Mouse (Mus musculus) gastrocnemius, postnatal 25 days (tissue): ENCODE data around the gene Lrig3. TPM values are rescaled to one million over a fixed set of nuclear protein-coding genes. Genes with fewer than 3 reads are reported as not detected.

ENCODE experiments used
- DNase-seq: peaks from one replicate; pipeline ENCODE4 v3.0.0; 2022
- microRNA-seq, 2 experiments: library from miRNA; unstranded; fragments of <30 nt; microRNA quantifications; one replicate each; pipeline ENCODE4 v1.2.0; 2021; ENCODE audit warnings: borderline replicate concordance in 2 of 2
- total RNA-seq, 2 experiments: library from RNA; stranded (reverse); gene quantifications; 1 replicate in 1 of 2; 2 replicates in 1 of 2; pipeline ENCODE4 v1.2.3; 2021

Lrig3 gene
- total RNA-seq, 2 experiments from 2014 or later = 3.5 to 5.5 TPM

DNA sequence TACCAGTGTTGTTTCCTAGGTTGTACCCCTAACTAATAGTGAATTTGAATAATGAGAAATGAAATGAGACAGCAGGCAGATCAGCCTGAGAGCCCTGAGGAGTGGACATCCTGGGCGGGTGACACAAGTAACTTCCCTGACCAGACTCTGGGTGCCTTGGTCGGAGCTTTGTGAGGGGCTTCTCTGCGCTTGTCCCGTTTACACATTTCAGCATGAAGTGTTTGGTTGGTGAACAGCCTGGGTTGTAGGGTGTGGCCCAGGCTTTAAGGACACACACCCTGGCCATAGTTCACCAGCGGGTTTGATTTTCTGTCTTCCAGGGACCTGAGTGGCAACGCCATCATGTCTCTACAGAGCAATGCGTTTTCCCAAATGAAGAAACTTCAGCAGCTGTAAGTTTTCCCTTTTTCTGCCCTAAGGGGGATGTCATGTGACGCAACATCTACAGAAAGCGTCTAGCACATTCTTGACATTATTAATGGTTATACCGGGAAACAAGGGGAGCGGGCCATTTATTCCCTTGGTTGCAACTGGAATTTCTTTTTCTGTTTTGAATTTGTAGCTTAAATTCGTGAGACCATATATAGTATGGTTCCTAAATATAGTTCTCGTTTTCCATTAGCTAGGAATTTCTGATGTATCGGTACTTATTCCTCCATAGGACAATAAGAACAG is 36.2 kb downstream of the Lrig3 start:
- DNase-seq = no peak

DNA sequence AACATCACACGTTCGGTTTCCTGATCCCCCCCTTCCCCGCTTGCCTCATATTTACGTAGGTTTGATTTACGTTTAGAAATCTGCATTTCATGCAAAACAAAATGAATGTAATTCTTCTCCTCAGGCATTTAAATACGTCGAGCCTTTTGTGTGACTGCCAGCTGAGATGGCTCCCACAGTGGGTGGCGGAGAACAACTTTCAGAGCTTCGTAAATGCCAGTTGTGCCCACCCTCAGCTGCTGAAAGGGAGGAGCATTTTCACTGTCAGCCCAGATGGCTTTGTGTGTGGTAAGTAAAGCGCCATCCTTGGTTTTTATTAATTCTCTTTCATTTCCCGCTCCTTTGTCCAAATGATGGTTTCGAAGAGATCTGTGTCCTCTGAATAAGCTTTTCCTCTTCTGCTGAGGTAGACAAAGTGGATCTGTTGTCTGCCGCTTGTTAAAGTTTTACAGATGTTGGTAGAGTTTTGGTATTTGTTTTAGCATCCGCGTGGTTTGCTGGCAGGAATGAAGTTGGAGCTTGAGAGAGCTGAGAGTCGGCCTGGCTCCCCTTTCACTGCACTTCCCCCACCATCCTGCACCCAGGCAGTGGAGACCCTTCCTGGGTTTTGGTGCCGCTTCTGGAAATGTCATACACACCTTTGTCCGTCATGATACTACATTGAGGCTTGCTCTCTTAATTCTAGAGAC is 37.0 kb downstream of the Lrig3 start:
- no peak for DNase-seq

DNA sequence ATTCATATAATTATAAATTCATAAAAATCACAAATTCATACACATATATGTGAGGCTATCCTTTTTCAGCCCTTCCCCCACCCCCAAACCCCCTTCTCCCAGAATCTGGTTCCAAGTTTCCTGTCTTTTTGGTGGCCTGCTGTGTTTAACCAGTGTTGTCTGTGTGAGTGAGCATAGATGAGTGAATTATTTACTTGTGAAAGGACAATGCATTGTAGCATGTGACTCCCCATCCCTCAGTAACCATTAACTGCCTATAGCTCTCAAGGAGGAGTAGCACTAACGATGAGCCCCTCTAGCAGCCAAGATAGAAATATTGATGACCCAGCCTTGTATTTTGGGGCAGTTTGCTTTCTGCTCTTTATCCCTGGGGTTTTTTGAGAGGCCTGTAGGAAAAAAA is 37.9 kb downstream of the Lrig3 start:
- DNase-seq = no peak

DNA sequence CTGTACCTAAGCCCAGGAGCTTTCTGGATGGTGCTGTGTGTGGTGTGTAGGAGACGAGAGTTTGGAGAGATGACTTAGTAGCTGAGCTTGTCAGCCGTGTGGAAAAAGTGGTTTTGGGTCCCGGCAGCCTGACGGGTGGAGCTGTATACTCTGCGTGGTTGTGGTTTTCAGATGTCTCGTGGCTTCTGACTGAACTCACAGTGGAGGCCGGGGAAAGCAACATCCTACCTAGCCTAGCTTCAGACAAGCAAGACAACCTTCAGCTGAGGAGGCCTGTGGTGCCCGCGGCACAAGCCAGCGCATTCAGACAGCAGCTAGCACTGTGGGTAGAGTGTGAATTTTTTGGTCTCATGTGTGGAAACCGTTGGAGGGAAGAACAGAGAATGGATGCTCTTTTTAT is 47.7 kb downstream of the Lrig3 start:
- no peak for DNase-seq

DNA sequence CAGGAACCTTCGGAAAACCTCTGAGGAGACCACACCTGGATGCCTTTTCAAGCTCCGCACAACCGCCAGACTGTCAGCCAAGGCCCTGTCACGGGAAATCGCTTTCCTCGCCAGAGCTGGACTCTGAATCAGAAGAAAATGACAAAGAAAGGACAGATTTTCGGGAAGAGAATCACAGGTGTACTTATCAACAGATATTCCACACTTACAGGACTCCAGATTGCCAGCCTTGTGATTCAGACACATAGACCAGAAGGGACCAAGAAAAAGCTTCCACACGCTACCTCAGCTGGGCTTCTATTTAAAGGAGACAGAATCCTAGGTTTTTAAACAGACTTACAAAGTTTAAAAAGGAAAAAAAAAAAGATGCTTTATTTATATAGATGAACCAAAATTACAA is 48.7 kb downstream of the Lrig3 start:
- DNase-seq = no peak

DNA sequence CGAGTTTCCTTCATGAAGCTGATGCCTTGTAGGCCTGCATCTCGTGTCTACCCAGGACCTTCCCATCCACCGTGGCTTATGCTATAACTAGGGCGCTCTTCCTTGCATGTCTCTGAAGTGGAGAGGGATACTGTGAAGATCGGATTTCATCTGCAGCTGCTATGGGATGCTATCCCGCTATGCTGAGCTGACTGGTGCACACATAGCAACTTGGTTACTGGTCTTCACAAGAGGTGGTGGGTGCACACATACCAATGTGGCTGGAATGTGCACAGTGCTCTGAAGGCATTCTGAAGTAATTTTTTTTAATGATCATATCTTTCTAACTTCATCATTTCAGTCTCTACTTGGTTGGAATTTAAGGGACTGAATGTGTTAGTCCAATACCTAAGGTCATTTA is 49.7 kb downstream of the Lrig3 start:
- no peak for DNase-seq

DNA sequence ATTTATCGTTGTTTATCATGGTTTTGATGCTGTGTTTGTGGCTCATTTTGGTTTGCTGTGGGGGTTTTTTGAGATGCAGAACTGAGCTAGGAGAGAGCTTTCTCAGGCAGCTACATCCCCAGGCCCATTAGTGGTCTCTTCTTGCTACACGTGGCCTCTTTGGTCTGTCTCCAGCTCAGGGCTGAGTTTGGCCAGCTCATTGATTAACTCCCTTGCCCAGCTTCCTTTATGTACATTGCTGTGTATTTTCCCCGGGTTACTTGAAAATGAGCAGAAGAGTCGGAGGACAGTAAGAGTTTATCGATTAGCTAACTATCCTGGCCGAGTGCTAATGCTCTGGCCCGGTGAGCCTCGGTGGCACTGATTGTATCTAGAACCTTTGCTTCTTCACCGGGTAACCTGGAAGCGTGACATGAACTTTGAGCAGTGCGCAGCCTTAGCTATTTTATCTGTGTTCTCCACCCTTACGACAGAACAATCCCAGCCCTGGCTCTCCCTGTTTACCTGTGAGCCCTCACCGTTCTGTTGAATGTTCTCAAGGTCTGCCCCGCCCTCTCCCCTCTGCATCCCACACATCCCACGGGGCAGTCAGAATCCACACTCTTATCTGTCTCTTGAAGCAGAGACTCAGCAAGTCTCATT is 53.5 kb downstream of the Lrig3 start:
- DNase-seq = no peak

DNA sequence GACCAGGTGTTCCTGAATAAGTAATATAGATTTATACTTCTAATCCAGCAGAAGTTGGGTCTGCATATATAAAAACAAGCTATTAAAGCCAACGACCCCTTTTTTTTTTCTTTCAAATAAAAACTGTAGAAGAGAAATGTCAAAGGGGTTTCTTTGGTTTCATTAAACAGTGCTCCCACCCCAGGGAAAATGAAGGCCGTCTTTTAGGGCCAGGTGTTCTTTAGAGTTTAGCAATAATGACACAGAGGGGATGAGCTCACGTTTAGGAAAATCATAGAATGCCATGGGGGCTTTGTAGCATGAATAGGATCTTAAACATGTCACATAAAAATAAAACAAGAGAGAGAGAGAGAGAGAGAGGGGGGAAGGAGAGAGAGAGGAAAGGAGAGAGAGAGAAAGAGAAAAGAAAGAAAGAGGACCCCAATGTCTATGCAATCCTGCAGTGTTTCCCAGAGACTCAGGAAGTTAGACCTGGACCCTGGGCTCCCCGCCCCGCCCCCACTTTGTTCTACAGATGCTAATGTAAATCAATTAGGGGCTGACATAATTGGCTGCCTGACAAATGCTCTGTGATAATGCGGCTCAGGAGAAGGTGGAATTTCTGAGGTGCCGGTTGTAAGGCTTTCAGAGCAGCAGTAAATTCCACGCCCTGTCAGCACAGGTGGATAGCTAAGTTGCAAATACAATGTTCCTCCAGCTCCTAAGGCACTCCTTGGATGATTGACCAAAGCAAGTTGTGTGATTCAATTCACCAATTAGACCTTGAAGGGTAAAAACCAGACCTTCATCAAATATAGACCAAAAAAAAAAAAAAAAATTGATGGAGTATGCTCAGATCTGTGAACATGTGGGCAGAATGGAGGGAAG is 62.8 kb downstream of the Lrig3 start:
- no peak for DNase-seq

DNA sequence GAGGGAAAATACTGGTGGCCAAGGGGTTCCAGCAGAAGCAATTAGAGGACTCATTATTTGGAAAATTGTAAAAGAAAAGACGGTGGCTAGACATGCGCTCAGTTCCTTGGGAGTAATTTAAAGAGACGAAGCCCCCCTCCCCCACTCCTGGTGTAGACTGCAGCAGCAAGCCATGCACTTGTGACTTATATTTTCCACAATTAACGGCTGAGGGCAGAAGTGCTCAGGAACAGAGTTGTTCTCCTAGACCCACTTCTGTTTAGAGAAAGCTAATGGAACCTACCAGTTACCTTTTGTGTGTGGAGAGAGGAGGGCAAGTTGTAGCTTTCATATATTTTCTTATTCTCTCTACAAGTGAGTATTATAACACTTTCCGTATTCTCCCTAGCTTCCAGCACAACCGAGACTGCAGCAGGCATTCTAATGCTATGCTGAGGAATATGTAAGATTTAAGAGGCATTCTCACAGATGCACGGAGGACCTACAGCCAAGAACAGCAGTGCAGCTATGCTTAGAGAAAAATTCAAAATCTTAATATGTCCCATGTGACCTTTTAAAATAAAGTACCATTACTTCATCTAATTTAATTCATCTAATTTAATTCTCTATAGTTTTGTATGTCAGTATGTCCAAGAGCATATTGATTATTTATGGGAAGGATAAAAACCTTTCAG is 63.6 kb downstream of the Lrig3 start:
- DNase-seq = no peak

DNA sequence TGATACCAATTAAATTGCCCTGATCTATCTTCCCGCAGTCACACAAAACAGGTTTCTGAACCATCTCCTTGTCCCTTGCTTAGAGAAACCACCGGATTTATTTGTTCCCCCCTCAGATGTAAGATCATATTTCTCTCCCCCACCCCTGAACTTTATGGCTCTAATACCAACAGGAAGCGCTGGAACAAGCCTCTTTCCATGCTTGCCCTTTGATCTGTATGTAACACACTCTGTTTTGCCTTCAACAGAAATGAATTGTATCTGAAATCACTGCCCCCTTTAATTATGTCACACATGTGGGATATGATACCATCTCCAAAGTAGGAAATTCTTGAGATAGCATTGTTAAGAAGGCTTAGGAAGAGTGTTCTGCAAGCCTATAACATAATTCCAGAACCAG is 90.9 kb downstream of the Lrig3 start:
- DNase-seq = no peak

DNA sequence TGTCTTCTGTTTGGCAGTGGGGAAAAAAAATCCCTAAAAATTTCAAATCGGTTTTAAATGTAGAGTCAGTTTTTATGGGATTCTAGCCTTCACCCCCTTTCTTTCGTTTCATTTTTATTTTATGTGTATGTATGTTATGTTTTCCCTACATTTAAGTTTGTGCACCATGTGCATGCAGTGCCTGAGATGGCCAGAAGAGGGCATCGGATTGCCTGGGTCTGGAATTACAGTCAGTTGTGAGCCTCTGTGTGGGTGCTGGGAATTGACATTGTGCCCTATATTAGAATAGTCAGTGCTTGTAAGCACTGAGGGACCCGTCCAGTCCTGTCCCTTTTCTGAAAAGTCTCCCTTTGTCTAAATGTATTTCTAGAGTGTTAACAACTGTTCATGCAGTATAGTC is 96.8 kb downstream of the Lrig3 start:
- no peak for DNase-seq

Small RNAs within 50 kb of the gene (microRNA-seq; reads per million reads assigned to microRNA genes)
- gene Gm22183 = 0 reads per million in 2 experiments
